In the genomic region with DNA sequence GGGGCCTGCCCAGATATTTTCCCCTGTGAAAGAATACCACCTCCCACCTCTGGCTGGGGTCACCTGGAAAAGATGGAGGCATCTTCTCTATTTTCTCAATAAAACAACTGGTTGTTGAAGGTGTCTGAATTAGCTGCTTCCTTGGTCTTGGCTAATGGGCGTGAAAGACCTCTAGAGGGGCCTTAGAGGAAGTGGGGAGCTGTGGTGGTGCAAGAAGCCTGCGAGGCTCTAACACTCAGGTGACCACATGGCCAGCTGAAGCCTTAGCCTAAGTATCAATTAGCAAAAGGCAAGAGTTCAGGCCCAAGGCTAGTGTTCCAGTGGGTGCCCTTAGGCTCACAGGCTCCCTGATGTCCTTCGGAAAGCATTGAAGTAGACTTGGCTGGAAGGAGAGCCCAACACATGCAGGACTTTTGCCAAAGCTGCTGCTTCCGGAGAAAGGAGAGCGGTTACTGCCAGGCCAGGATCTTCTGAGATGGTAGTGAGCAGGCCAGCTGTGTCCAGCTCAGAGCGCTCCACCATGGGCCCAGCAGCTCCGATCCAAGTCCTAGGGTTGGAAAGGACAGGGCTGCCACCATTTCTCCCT, we compare ENCODE assay signal across 29 mouse cellular contexts. TPM values are rescaled to one million over a fixed set of nuclear protein-coding genes. Genes with fewer than 3 reads are reported as not detected.
A peak's percentile ranks its signal among the peaks of the same experiment; 100 is the strongest.
DNase-seq lines count a peak whose midpoint lies in the region; ATAC-seq lines count a peak whose summit lies in the region.
"Had no signal": no experiment of that assay in that cellular context is flagged by ENCODE, and none has a peak within 500 bp of the region (broad histone marks: within the 10 kb centered on the region; RNA-seq: fewer than 3 reads in every experiment).

No protein-coding gene starts in this region.

- no peak overlapping the region for H3K4me3 ChIP-seq in liver, embryonic 12.5 days
- H3K4me3 ChIP-seq in liver, embryonic 11.5 days (ENCODE audit: low read depth, low read length), result no peak overlapping the region
- H3K4me3 ChIP-seq: erythroblast, embryonic 14.5 days; heart, embryonic 10.5 days; heart, embryonic 15.5 days; hindbrain, embryonic 12.5 days; intestine, embryonic 15.5 days; left cerebral cortex, adult 2 months had no signal

- peaks cover 70% of the 10 kb centered on the region for H3K4me1 ChIP-seq in liver, embryonic 12.5 days
- peaks cover 8% of the 10 kb centered on the region; the same call in 1 of the 2 replicates for H3K4me1 ChIP-seq in liver, embryonic 11.5 days (replicated peaks; ENCODE audit: control insufficient read depth, insufficient read depth, low read length)

- H3K9ac ChIP-seq in liver, embryonic 12.5 days, result no peak overlapping the region
- H3K9ac ChIP-seq in liver, embryonic 11.5 days (ENCODE audit: low read depth, low read length), result no peak overlapping the region
- H3K9ac ChIP-seq: forebrain, postnatal 0 days; heart, embryonic 15.5 days; hindbrain, embryonic 12.5 days; intestine, embryonic 15.5 days; liver, embryonic 14.5 days had no signal

- DNase-seq in kidney, adult 11 months, result peak; percentile 72
- no peak for DNase-seq in kidney, postnatal 4 days
- DNase-seq in liver, embryonic 11.5 days (ENCODE audit: low spot score), result no peak
- DNase-seq in heart, adult 8-10 months (ENCODE audit: low spot score), result no peak
- DNase-seq in layer of hippocampus, postnatal 10 days (ENCODE audit: low spot score in 2 of 2), result no peak
- DNase-seq: adrenal gland, postnatal 25 days; cerebellum, adult 18-20 months; forebrain, postnatal 0 days; gastrocnemius, postnatal 10 days; lung, adult 2 months; lung, postnatal 10 days; midbrain, embryonic 14.5 days; right cerebral cortex, postnatal 4 days; thymus, adult 18-20 months; thymus, postnatal 25 days had no signal

- ATAC-seq in liver, embryonic 12.5 days, result no peak
- ATAC-seq in liver, embryonic 11.5 days (replicated peaks; ENCODE audit: low FRiP score), result no peak
- ATAC-seq in granulocyte monocyte progenitor cell, adult 5-6 weeks (replicated peaks; ENCODE audit: poor library complexity, severe bottlenecking), result peak; percentile 75
- ATAC-seq in megakaryocyte, adult 5-6 weeks (ENCODE audit: poor library complexity, severe bottlenecking), result peak; percentile 44; the same call in 1 of the 2 replicates
- ATAC-seq: forebrain, postnatal 0 days; hindbrain, postnatal 0 days; intestine, embryonic 15.5 days had no signal

- no peak overlapping the region for H3K4me2 ChIP-seq in liver, embryonic 12.5 days
- no peak overlapping the region for H3K4me2 ChIP-seq in liver, embryonic 11.5 days
- H3K4me2 ChIP-seq: heart, embryonic 15.5 days; hindbrain, embryonic 12.5 days; intestine, embryonic 15.5 days had no signal

- peak overlapping the region; percentile 25; the same call in 1 of the 2 replicates for H3K27ac ChIP-seq in liver, embryonic 12.5 days
- no peak overlapping the region for H3K27ac ChIP-seq in liver, embryonic 11.5 days (ENCODE audit: low read depth, low read length)
- H3K27ac ChIP-seq: heart, embryonic 10.5 days; heart, embryonic 15.5 days; hindbrain, embryonic 12.5 days; hindbrain, postnatal 0 days; intestine, embryonic 15.5 days; left cerebral cortex, adult 2 months; liver, embryonic 14.5 days; stomach, postnatal 0 days had no signal

- 84% methylated on average over 7 of the region's 7 CpGs for WGBS in liver, embryonic 12.5 days (ENCODE audit: insufficient replicate concordance)
- 81% methylated on average over 7 of the region's 7 CpGs for WGBS in liver, embryonic 11.5 days

- peaks cover 9% of the 10 kb centered on the region for H3K36me3 ChIP-seq in liver, embryonic 12.5 days
- H3K36me3 ChIP-seq in liver, embryonic 11.5 days (ENCODE audit: control insufficient read depth, insufficient read depth, low read length), result no peaks in the 10 kb centered on the region
- H3K36me3 ChIP-seq: heart, embryonic 15.5 days; hindbrain, embryonic 12.5 days; intestine, embryonic 15.5 days had no signal

- no peaks in the 10 kb centered on the region for H3K9me3 ChIP-seq in liver, embryonic 12.5 days (replicated peaks)
- no peaks in the 10 kb centered on the region for H3K9me3 ChIP-seq in liver, embryonic 11.5 days (ENCODE audit: control insufficient read depth, low read length)
- H3K9me3 ChIP-seq: heart, embryonic 10.5 days; heart, embryonic 15.5 days; hindbrain, embryonic 12.5 days; intestine, embryonic 15.5 days had no signal

- peaks cover 47% of the 10 kb centered on the region for H3K27me3 ChIP-seq in liver, embryonic 12.5 days (replicated peaks)
- peaks cover 15% of the 10 kb centered on the region for H3K27me3 ChIP-seq in liver, embryonic 11.5 days (replicated peaks; ENCODE audit: control insufficient read depth, insufficient read depth, low read length)
- H3K27me3 ChIP-seq: CH12.LX had no signal

RNA-seq across cellular contexts. Expression of a gene that starts 4.6 kb away (rescaled TPM):
- 4.7 and 4.8 TPM in 2 replicates for polyA plus RNA-seq in liver, embryonic 12.5 days (2016; fragmentation: Nextera tagmentation; extraction: Ambion mirVana)
- polyA plus RNA-seq in liver, embryonic 11.5 days (2014; fragmentation: Nextera tagmentation; extraction: Ambion mirVana), result 8.9 TPM in 2 replicates
- total RNA-seq in granulocyte monocyte progenitor cell, adult 5-6 weeks (2014; fragmentation: Nextera tagmentation), result 1.0 and 3.9 TPM in 2 replicates
- total RNA-seq in granulocyte monocyte progenitor cell, adult 5-6 weeks (2017), result 0.30 and 0.98 TPM in 2 replicates
- 0.27 and 0.36 TPM in 2 replicates for total RNA-seq in megakaryocyte, adult 5-6 weeks (2015)
- not detected in 2 replicates for total RNA-seq in megakaryocyte, adult 5-6 weeks (2017)
- total RNA-seq in heart, adult 8-10 months (2022), result under 1 TPM; 0.38 to 0.81 (median 0.51) TPM
- total RNA-seq in layer of hippocampus, postnatal 10 days (2021), result 1 to 10 TPM; 3.6 to 3.9 TPM
- polyA plus RNA-seq: C2C12 had no signal

RNA-seq across cellular contexts. Expression of a gene that starts 51.9 kb away (rescaled TPM):
- 648 and 660 TPM in 2 replicates for polyA plus RNA-seq in liver, embryonic 12.5 days (2016; fragmentation: Nextera tagmentation; extraction: Ambion mirVana)
- polyA plus RNA-seq in liver, embryonic 11.5 days (2014; fragmentation: Nextera tagmentation; extraction: Ambion mirVana), result 828 and 901 TPM in 2 replicates
- total RNA-seq in granulocyte monocyte progenitor cell, adult 5-6 weeks (2014; fragmentation: Nextera tagmentation), result 715 and 728 TPM in 2 replicates
- 917 and 958 TPM in 2 replicates for total RNA-seq in granulocyte monocyte progenitor cell, adult 5-6 weeks (2017)
- total RNA-seq in megakaryocyte, adult 5-6 weeks (2015), result 150 and 167 TPM in 2 replicates
- total RNA-seq in megakaryocyte, adult 5-6 weeks (2017), result 156 and 194 TPM in 2 replicates
- 100 to 1,000 TPM; 111 to 154 (median 130) TPM for total RNA-seq in heart, adult 8-10 months (2022)
- total RNA-seq in layer of hippocampus, postnatal 10 days (2021), result 100 to 1,000 TPM; 192 to 208 TPM

Comparison
In these comparisons a context has a peak if more than half of its experiments do, and no peak if none do; other contexts are left out.
1. ATAC-seq: peak in granulocyte monocyte progenitor cell, adult 5-6 weeks (single experiment) and megakaryocyte, adult 5-6 weeks (single experiment); none in liver, embryonic 12.5 days (single experiment) and liver, embryonic 11.5 days (single experiment).